Mouse (Mus musculus) limb, embryonic 13.5 days (tissue): ENCODE measurements around the gene Serpina3n. TPM values are rescaled to one million over a fixed set of nuclear protein-coding genes. Genes with fewer than 3 reads are reported as not detected.

Experiments used
- ATAC-seq: fragments of 200-750 bp; cut with Nextera tagmentation; 2 replicates; pipeline ENCODE4 v1.8.0; 2017; ENCODE audit warnings: low read depth, moderate number of reproducible peaks, moderate TSS enrichment; ENCODE audit not compliant: low FRiP score
- H3K27ac ChIP-seq: fragments of 300-500 bp; sonication (generic); 2 replicates; pipeline ENCODE4 v1.5.1; 2015; ENCODE audit warnings: inconsistent platforms, mild to moderate bottlenecking, moderate library complexity
- H3K27me3 ChIP-seq: fragments of 300-500 bp; sonication (generic); 2 replicates; pipeline ENCODE4 v1.6.1; 2015; ENCODE audit warnings: mild to moderate bottlenecking, inconsistent platforms
- H3K36me3 ChIP-seq: fragments of 300-500 bp; sonication (generic); 2 replicates; pipeline ENCODE4 v1.6.1; 2015; ENCODE audit warnings: inconsistent platforms, mild to moderate bottlenecking, moderate library complexity
- H3K4me1 ChIP-seq: fragments of 300-500 bp; sonication (generic); 2 replicates; pipeline ENCODE4 v1.6.1; 2015; ENCODE audit warnings: inconsistent platforms
- H3K4me2 ChIP-seq: fragments of 300-500 bp; sonication (generic); replicated peaks from 2 replicates; pipeline ENCODE4 v1.6.1; 2015; ENCODE audit warnings: inconsistent platforms, mild to moderate bottlenecking, moderate library complexity
- H3K4me3 ChIP-seq: fragments of 300-500 bp; sonication (generic); 2 replicates; pipeline ENCODE4 v1.5.1; 2015; ENCODE audit warnings: moderate library complexity, mild to moderate bottlenecking, inconsistent platforms
- H3K9ac ChIP-seq: fragments of 300-500 bp; sonication (generic); 2 replicates; pipeline ENCODE4 v1.6.1; 2015; ENCODE audit warnings: mild to moderate bottlenecking, inconsistent platforms
- H3K9me3 ChIP-seq: fragments of 300-500 bp; sonication (generic); 2 replicates; pipeline ENCODE4 v1.6.1; 2016; ENCODE audit warnings: inconsistent platforms
- WGBS: fragments of 180-500 bp; shearing (Covaris S2); methylation state at CpG from one replicate; pipeline ENCODE4 v1.1.7; 2015; 5-methylcytosine and 5-hydroxymethylcytosine counted together
- polyA plus RNA-seq: library from polyadenylated mRNA; unstranded; fragments of >200 nt; fragmentation: Nextera tagmentation; extraction: Ambion mirVana; gene quantifications from 2 replicates; pipeline ENCODE4 v1.2.1, GENCODE M21; 2015

The Serpina3n gene
- polyA plus RNA-seq, 1 experiment from 2014 or later = 0.36 TPM

DNA sequence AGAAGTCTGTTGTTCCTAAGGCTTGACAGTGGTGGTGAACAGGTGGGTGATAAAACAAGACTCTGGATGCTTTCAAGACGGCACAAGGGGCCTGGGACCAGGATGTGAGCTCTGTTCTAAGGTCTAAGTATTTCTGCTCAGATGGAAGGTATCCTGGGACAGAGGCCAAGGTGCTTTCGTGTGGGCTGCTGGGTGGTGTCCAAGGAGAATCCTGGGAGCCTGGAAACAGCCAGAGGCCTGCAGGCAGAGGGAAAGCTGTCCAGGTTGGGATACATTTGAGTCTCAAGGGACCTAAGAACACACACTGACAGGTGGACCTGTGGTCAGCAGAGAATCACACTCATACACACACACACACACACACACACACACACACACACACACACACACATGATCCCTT is 8.0 kb downstream of the Serpina3n start:
- 51% methylated on average over 2 of the region's 2 CpGs for WGBS
- no peak for ATAC-seq
- no peak overlapping the region for H3K4me3 ChIP-seq

DNA sequence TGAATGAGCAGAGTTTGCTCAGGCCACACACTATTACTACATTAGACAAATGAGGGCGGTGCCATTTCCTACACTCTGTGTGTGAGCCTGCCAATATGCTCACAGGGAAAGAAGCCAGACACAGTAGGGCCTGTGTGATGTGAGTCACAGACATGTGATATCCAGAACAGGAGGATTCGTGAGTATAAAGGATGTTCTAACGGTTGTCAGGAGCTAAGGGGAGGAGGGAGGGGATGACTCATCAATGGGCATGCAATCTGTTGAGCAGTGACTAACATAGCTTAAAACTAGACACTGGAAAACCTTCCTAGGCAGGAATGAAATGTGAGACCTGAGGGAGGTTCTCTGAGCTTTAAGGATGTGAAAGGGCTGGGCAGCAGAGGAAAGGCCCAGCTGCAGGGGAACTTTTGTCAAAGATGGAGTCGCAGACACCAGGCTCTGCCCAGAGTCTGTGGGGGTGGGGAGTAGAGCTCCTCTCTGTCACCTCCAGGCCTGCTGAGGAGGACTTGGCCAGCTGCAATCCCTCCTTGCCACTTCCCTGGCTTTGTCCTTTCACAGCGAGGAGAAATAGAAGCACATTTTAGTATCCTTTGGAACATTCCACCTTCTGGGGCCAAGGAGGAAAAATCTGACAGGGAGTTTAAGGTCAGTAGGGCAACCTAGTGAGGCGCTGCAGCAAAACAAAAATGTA is 9.2 kb downstream of the Serpina3n start:
- no peaks in the 10 kb centered on the region; the same call in 1 of the 2 replicates for H3K27me3 ChIP-seq
- peaks cover 6% of the 10 kb centered on the region; the same call in 1 of the 2 replicates for H3K4me1 ChIP-seq
- 0 out of 2 replicates have a peak, but pooled peaks have one; percentile 18 for ATAC-seq
- no peaks in the 10 kb centered on the region for H3K9me3 ChIP-seq
- no peak overlapping the region; the same call in 1 of the 2 replicates for H3K27ac ChIP-seq
- WGBS = 49% methylated on average over 6 of the region's 6 CpGs
- no peak overlapping the region for H3K4me2 ChIP-seq
- H3K4me3 ChIP-seq = no peak overlapping the region
- H3K36me3 ChIP-seq = no peaks in the 10 kb centered on the region
- H3K9ac ChIP-seq = peak overlapping the region; percentile 43; the same call in 1 of the 2 replicates

More for the DNA sequence above, 8.0 kb downstream of the Serpina3n start:
- Histone ChIP-seq H3K9me3 (no peaks in the 10 kb centered on the region), H3K9ac (no peak overlapping the region), H3K27me3 (no peaks in the 10 kb centered on the region), H3K36me3 (no peaks in the 10 kb centered on the region), H3K27ac (no peak overlapping the region), H3K4me2 (no peak overlapping the region), H3K4me1 (peaks cover 6% of the 10 kb centered on the region; the same call in 1 of the 2 replicates)

DNA sequence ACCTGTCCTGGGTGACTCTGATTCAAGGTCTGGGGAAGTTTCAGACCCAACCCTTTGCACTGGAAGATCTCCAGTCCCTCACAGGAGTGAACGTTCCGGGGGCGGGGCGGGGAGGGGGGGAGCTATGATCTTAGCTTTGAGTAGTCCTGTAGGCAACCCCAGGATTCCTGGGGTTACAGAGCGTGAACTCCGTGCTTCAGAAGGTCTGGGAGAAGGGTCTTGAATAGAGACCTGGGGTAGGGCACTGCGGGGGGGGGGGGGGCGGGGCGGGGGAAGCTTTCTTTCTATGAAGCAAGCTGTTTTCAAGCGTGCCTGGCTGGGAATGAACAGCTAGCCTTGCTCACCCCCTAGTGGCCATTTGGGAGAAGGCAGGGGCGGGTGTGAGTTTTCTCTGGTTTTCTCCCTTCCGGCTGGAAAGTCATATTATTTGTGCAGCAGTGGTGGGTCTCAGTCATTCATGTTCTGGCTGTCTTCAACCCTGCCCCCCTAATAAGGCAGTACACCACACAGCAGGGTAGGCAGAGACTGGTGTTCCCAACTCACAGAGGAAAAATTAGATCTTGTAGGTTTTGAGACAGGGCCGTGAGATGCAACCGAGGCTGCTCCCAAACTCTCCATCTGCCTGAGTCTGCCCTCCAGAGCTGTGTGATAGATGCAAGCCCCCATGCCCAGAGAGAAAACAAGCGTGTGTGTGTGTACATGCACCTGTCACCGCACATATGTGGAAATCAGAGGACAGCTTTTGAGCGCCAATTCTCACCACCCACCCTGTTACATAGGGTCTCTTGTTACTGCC is 12.0 kb downstream of the Serpina3n start:
- Histone ChIP-seq H3K36me3 (no peaks in the 10 kb centered on the region), H3K27me3 (no peaks in the 10 kb centered on the region; the same call in 1 of the 2 replicates), H3K9ac (0 out of 2 replicates have a peak overlapping the region, but pooled peaks have one; percentile 19), H3K9me3 (no peaks in the 10 kb centered on the region), H3K27ac (no peak overlapping the region), H3K4me3 (peak overlapping the region; percentile 27), H3K4me2 (peak overlapping the region; percentile 59), H3K4me1 (peaks cover 17% of the 10 kb centered on the region)
- peak; percentile 48; the same call in 1 of the 2 replicates for ATAC-seq
- WGBS = 16% methylated on average over 17 of the region's 17 CpGs

DNA sequence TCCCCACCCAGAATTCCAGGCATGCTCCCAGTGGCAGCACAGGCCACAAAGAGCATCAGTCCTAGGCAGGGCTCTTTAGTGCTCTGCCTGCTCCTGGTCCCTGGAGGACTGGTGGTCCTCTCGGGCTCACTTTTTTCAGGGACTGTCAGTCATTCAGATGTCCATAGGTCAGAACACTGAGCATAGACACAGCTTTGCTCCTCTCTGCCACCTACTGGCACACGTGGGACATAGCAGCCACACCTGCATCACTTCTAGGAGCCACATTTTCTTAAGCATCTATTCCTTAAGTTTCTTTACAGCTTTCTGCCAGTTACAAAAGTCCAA is 12.6 kb downstream of the Serpina3n start:
- H3K36me3 ChIP-seq = no peaks in the 10 kb centered on the region
- H3K4me2 ChIP-seq = no peak overlapping the region
- H3K9me3 ChIP-seq = no peaks in the 10 kb centered on the region
- ATAC-seq = no peak
- WGBS = 14% methylated on average over 2 of the region's 2 CpGs
- no peaks in the 10 kb centered on the region; the same call in 1 of the 2 replicates for H3K27me3 ChIP-seq
- H3K9ac ChIP-seq = no peak overlapping the region
- no peak overlapping the region for H3K27ac ChIP-seq
- peaks cover 17% of the 10 kb centered on the region for H3K4me1 ChIP-seq
- H3K4me3 ChIP-seq = no peak overlapping the region

DNA sequence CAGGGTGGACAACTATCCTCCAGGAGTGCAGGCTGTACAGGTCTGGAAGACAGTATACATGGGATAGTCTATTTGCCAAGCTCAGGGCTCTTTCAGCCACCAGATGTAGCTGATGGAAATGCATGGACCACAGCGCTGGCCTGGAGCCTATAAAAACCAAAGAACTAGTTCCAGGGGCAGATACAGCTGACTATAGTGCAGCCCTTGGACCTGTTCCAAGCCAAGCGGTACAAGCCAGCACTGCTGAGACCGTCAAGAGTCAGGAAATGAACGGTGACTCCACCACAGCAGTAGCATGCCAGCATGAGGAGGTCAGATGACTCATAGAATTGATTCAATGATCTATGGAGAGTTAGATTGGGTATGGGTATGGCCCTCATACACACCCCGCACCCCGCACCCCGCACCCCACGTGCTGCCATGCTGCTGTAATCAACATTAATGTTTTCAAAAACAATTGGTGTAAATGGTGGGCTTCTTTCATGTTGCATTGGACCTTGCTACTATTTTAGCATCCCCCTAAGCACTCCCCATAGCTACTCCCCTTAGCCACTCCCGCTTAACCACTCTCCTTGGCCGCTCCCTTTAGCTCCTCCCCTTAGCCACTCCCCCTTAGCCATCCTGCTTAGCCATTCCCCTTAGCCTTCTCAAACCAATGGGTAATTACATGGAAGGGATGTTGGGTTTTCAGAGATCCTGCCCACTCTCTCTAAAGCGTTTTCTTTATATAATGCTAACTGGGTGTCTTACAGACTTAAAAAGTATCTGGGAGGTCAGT is 16.3 kb downstream of the Serpina3n start:
- peaks cover 11% of the 10 kb centered on the region for H3K4me1 ChIP-seq
- no peaks in the 10 kb centered on the region for H3K36me3 ChIP-seq
- peak; percentile 38; the same call in 1 of the 2 replicates for ATAC-seq
- peaks cover 9% of the 10 kb centered on the region; the same call in 1 of the 2 replicates for H3K27me3 ChIP-seq
- H3K4me2 ChIP-seq = no peak overlapping the region
- H3K9me3 ChIP-seq = no peaks in the 10 kb centered on the region
- no peak overlapping the region for H3K27ac ChIP-seq
- H3K9ac ChIP-seq = no peak overlapping the region
- no peak overlapping the region for H3K4me3 ChIP-seq
- 60% methylated on average over 11 of the region's 11 CpGs for WGBS

DNA sequence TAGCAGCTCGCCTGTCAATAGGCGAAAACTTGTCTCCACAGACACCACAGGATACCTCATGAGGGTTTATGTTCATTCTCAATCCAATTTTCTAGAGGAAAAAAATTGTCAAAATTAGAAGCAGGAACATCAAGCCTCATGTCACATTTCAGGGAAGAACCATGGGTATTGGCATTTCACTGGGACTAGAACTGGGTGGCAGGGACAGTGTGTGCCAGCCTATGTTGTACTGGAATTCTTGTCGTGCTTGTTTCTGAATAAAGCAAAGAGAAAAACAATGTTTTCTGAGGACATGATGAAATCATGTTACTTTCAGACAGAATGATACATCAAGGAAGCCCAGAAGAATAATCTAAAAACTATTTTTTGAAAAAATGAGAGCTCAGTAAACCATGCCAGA is 19.1 kb downstream of the Serpina3n start:
- Histone ChIP-seq H3K9ac (no peak overlapping the region), H3K9me3 (no peaks in the 10 kb centered on the region), H3K36me3 (no peaks in the 10 kb centered on the region), H3K27ac (no peak overlapping the region), H3K4me2 (no peak overlapping the region), H3K4me1 (peaks cover 11% of the 10 kb centered on the region), H3K4me3 (no peak overlapping the region), H3K27me3 (peaks cover 9% of the 10 kb centered on the region; the same call in 1 of the 2 replicates)
- WGBS = 69% methylated on average over 3 of the region's 3 CpGs
- ATAC-seq = no peak

DNA sequence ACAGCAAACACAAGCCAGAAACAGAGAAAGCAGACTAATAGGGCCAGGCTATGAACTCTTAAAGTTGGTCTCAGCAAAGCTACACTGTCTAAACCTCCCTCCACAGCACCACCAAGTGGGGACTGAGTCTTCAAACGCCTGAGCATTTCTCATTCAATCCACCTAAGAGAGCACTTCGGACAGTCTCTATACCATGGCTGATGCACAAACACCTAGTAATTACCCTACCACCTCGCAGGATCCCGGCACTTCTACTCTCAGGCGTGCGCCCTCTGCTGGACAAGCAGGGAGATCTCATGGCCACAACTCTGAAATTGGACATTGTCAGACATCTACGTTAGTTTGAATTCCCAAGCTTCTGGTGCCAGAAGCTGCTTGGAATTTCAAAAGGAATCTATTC is 20.4 kb downstream of the Serpina3n start:
- H3K9me3 ChIP-seq = no peaks in the 10 kb centered on the region
- H3K4me1 ChIP-seq = peaks cover 9% of the 10 kb centered on the region
- WGBS = 6% methylated on average over 7 of the region's 7 CpGs
- no peak overlapping the region for H3K27ac ChIP-seq
- H3K4me2 ChIP-seq = no peak overlapping the region
- no peak overlapping the region for H3K9ac ChIP-seq
- no peak overlapping the region for H3K4me3 ChIP-seq
- H3K36me3 ChIP-seq = no peaks in the 10 kb centered on the region
- peaks cover 9% of the 10 kb centered on the region; the same call in 1 of the 2 replicates for H3K27me3 ChIP-seq
- ATAC-seq = peak; percentile 49; the same call in 1 of the 2 replicates

DNA sequence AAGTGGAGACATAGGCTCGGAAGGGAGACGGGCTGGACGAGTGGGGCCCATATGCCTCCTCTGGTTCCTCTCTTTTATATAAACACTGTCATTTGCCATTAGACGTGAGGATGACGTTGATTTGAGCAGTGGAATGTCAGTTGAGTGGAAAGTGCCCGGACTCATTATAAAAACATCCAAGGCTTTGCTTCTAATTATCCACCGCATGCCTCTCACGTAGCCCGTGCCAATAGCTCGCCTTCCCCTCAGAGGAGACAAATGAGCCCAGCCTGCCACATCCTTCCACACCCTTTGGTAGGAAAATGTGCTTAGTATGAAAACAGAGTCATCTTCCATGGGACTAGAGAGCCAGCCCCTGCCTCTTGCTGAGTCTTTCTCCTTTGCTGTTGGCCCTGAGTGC is 24.8 kb downstream of the Serpina3n start:
- no peak for ATAC-seq
- H3K9ac ChIP-seq = no peak overlapping the region
- WGBS = 61% methylated on average over 10 of the region's 10 CpGs
- no peak overlapping the region for H3K27ac ChIP-seq
- H3K27me3 ChIP-seq = peaks cover 11% of the 10 kb centered on the region; the same call in 1 of the 2 replicates
- H3K36me3 ChIP-seq = no peaks in the 10 kb centered on the region
- no peak overlapping the region for H3K4me3 ChIP-seq
- H3K9me3 ChIP-seq = 0 out of 2 replicates have a peak, but pooled peaks cover 3% of the 10 kb centered on the region
- H3K4me2 ChIP-seq = no peak overlapping the region
- H3K4me1 ChIP-seq = no peaks in the 10 kb centered on the region

DNA sequence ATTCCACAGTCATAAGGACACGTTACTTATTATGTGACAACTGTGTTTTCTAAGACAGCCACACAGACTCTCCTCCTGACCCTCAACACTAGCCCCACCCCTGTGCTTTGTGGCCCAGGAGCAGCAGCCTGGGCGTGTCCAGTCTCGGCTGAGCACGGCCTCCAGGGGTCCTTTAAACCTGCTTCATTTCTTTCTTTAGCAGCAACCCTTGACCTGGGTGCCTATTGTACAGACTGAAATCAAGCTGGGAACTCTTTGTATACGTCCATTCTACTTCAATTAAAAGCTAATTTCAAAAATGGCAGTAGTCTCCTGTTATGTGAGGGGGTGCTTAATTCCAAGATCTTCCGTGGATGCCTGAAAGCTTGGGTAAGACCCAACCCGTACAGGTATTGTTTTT is 26.7 kb downstream of the Serpina3n start:
- Histone ChIP-seq H3K36me3 (no peaks in the 10 kb centered on the region), H3K27ac (no peak overlapping the region), H3K4me2 (no peak overlapping the region), H3K4me3 (no peak overlapping the region), H3K9ac (no peak overlapping the region), H3K4me1 (no peaks in the 10 kb centered on the region), H3K27me3 (peaks cover 13% of the 10 kb centered on the region; the same call in 1 of the 2 replicates), H3K9me3 (0 out of 2 replicates have a peak, but pooled peaks cover 3% of the 10 kb centered on the region)
- 52% methylated on average over 7 of the region's 7 CpGs for WGBS
- no peak for ATAC-seq

DNA sequence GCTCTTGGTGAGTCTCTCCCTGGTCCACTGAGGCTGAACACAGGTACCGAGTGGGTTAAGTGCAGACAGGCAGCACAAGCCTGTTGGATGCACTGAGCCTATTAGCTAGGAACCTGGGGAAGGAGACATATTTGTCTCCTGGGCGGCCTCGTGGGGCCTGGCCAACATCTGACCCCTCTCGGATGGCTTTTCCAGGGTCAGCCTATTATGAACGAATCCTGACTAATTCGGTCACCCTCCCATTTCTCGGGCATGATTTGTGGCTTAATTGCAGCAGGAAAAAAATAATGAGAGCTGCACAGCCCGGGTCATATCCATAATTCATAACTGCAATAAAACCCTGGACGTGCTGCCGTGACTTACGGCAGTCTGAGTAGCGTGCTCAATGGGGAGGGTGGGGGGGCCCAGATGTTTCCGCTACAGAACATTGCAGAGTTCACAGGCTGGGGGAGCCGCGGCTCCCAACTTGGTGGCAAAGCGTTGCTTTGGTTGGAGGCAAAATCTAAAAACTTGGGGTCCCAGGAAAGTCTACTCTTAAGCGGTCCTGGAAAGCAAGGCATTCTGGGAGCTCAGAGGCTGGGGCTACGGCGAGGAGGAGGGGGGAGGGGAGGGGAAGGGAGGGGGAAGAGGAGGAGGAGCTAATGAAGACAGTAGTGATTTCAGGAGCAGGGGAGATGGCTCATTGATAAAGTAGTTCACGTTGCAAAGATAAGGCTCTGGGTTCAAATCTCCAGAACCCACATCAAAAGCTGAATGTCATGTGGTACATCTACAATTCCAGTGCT is 27.6 kb downstream of the Serpina3n start:
- H3K4me1 ChIP-seq = no peaks in the 10 kb centered on the region
- H3K4me3 ChIP-seq = no peak overlapping the region
- peaks cover 20% of the 10 kb centered on the region for H3K27me3 ChIP-seq
- H3K36me3 ChIP-seq = no peaks in the 10 kb centered on the region
- no peak overlapping the region for H3K27ac ChIP-seq
- no peak for ATAC-seq
- H3K9ac ChIP-seq = no peak overlapping the region
- H3K4me2 ChIP-seq = peak overlapping the region; percentile 25
- WGBS = 57% methylated on average over 20 of the region's 20 CpGs
- 0 out of 2 replicates have a peak, but pooled peaks cover 3% of the 10 kb centered on the region for H3K9me3 ChIP-seq
